Mouse (Mus musculus): ENCODE measurements around the gene Casd1.
"Not testable (repeated sequence)": the region's sequence is repeated elsewhere in the genome, so short reads cannot be mapped to it uniquely, and the experiment has no call there.

Casd1 gene

GRCm38 (mm10) chr6:4617911-4618310 lies 17.3 kb downstream of the Casd1 start:
- DNase-seq, result no peak

GRCm38 (mm10) chr6:4631464-4631863 lies 30.8 kb downstream of the Casd1 start:
- no peak for DNase-seq

- DNase-seq, result no peak
Observed at GRCm38 (mm10) chr6:4633189-4633588, 32.5 kb downstream of the Casd1 start.

- DNase-seq, result no peak
Observed at GRCm38 (mm10) chr6:4634804-4635203, 34.2 kb downstream of the Casd1 start.

GRCm38 (mm10) chr6:4642068-4642467 lies 41.4 kb downstream of the Casd1 start:
- no peak for DNase-seq

- DNase-seq, result no peak
Observed at GRCm38 (mm10) chr6:4647351-4647750, 46.7 kb downstream of the Casd1 start.

GRCm38 (mm10) chr6:4652596-4653134 lies 52.0 kb downstream of the Casd1 start:
- no peak for DNase-seq

DNA sequence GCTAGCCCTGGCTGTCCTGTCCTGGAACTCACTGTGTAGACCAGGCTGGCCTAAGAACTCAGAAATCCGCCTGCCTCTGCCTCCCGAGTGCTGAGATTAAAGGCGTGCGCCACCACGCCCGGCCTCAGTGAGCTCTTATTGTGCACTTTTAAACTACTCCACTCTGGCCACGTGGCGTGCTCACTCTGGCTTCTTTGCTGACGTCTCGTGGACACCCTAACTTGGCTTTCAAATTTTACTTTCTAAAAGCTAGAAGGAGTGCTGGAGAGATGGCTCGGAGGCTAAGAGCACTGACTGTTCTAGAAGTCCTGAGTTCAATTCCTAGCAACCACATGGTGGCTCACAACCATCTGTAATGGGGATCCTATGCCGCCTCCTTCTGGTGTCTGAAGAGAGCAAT lies 53.1 kb downstream of the Casd1 start:
- not testable (repeated sequence) for DNase-seq

GRCm38 (mm10) chr6:4655466-4655865 lies 54.8 kb downstream of the Casd1 start:
- DNase-seq, result no peak

DNA sequence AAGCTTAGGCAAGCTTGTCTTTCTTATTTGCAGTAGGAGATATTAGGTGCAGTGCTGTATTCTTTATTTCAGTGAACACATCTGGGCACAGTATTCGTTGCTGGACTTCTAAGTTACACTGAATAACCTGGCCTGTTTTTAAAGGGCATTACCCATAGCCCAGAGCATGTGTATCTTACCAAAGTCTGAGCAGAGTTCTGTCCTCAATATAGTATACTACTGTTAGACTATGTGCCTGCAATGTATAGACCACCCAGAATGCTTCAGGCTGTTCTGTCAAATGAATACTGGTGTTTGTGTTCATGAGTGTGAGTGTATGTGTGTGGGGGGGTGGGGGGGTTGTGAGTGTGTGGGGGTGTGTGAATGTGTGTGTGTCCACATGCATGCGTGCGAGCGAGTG lies 55.3 kb downstream of the Casd1 start:
- no peak for DNase-seq

GRCm38 (mm10) chr6:4658861-4659260 lies 58.2 kb downstream of the Casd1 start:
- no peak for DNase-seq

- DNase-seq, result no peak
Observed at GRCm38 (mm10) chr6:4663516-4663915, 62.9 kb downstream of the Casd1 start.

DNA sequence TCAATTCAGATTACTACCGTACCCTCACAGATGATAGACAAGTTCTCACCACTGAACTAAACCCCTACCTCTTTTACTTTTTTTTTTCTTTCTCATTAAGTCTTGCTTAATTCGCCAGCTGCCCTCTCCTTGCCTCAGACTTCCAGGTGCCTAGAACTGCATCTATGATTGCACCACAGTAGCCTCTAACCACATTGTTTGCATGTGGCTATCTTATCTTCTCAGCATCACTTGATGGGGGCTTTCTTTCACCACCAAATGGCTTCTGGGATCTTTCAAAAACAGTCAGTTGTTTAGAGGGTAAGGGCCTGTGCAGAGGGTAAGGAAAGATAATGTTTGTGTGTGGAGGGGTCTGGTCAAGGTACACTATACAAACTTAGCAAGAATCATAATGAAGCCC lies 63.7 kb downstream of the Casd1 start:
- DNase-seq, result no peak

GRCm38 (mm10) chr6:4665154-4665553 lies 64.5 kb downstream of the Casd1 start:
- DNase-seq, result no peak

- no peak for DNase-seq
Observed at GRCm38 (mm10) chr6:4677356-4677761, 76.7 kb downstream of the Casd1 start.

- DNase-seq, result no peak
Observed at GRCm38 (mm10) chr6:4679981-4680380, 79.3 kb downstream of the Casd1 start.

DNA sequence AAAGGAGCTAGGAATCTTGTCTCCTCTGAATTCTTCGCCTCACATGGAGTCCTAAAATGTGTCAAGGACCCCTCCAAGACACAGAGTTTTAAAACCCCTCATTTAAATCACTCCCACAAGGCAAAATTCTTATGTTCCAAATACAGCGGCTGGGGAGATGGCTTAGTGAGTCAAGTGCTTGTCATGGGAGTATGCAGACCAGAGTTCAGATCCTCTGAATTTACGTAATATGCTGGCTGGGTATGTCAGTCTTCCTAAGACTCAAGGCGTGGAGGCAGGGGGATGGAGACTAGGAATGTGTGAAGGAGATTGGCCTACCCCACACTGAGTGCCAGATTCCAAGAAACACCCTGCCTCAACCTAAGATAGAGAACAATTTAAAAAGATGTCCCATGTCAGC lies 79.9 kb downstream of the Casd1 start:
- no peak for DNase-seq

DNA sequence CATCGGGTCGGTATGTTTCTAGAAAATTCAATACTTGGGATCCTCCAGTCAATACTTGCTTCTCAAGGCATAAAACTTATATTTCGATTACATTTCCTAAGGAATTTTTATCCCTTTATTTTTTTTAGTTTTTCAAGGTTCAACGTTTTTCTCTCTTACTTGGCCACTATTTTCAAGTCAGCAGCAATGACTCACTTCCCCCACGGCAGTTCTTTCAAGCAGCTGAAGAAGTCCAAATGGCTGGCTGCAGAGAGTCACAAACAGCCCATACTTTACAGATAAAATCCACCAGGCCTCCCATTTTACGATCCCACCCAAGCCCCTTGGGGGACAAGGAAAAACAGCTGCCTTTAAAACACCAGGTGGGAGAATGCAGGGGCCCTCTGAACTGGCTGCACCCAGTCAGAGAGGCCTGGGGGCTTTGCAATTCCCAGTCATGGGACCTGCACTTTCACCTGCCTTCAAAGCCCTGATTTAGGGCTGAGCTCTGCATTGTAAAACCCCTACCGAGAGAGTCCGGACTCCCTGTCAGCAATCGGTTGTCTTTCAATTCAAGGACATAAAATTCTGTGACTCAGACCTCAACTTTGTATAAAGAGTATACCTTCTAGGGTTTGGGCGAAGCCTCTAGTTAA lies 84.2 kb downstream of the Casd1 start:
- DNase-seq, result no peak

- no peak for DNase-seq
Observed at GRCm38 (mm10) chr6:4690438-4690837, 89.8 kb downstream of the Casd1 start.

Measured in liver (tissue).